Mouse (Mus musculus): ENCODE results near the gene Limd1.

Limd1 gene

GRCm38 (mm10) chr9:123481136-123481535, 2.6 kb downstream of the Limd1 start:
- DNase-seq (ENCODE audit: extremely low read depth, low read depth, low spot score), result no peak

GRCm38 (mm10) chr9:123483598-123483997, 5.1 kb downstream of the Limd1 start:
- DNase-seq (ENCODE audit: extremely low read depth, low read depth, low spot score), result no peak

GRCm38 (mm10) chr9:123484830-123485229, 6.3 kb downstream of the Limd1 start:
- no peak for DNase-seq (ENCODE audit: extremely low read depth, low read depth, low spot score)

GRCm38 (mm10) chr9:123485561-123485960, 7.1 kb downstream of the Limd1 start:
- DNase-seq (ENCODE audit: extremely low read depth, low read depth, low spot score), result no peak

- DNase-seq (ENCODE audit: extremely low read depth, low read depth, low spot score), result no peak
Observed at GRCm38 (mm10) chr9:123486635-123487034, 8.1 kb downstream of the Limd1 start.

GRCm38 (mm10) chr9:123489073-123489472, 10.6 kb downstream of the Limd1 start:
- no peak for DNase-seq (ENCODE audit: extremely low read depth, low read depth, low spot score)

- no peak for DNase-seq (ENCODE audit: extremely low read depth, low read depth, low spot score)
Observed at GRCm38 (mm10) chr9:123489727-123490343, 11.3 kb downstream of the Limd1 start.

- no peak for DNase-seq (ENCODE audit: extremely low read depth, low read depth, low spot score)
Observed at GRCm38 (mm10) chr9:123490930-123491329, 12.4 kb downstream of the Limd1 start.

GRCm38 (mm10) chr9:123491917-123492585, 13.5 kb downstream of the Limd1 start:
- DNase-seq (ENCODE audit: extremely low read depth, low read depth, low spot score), result no peak

- no peak for DNase-seq (ENCODE audit: extremely low read depth, low read depth, low spot score)
Observed at GRCm38 (mm10) chr9:123496665-123497064, 18.2 kb downstream of the Limd1 start.

GRCm38 (mm10) chr9:123497906-123498305, 19.4 kb downstream of the Limd1 start:
- DNase-seq (ENCODE audit: extremely low read depth, low read depth, low spot score), result no peak

GRCm38 (mm10) chr9:123500480-123500879, 22.0 kb downstream of the Limd1 start:
- DNase-seq (ENCODE audit: extremely low read depth, low read depth, low spot score), result no peak

GRCm38 (mm10) chr9:123503171-123503834, 24.8 kb downstream of the Limd1 start:
- no peak for DNase-seq (ENCODE audit: extremely low read depth, low read depth, low spot score)

GRCm38 (mm10) chr9:123504325-123504724, 25.8 kb downstream of the Limd1 start:
- DNase-seq (ENCODE audit: extremely low read depth, low read depth, low spot score), result peak; percentile 33

GRCm38 (mm10) chr9:123505598-123505997, 27.1 kb downstream of the Limd1 start:
- DNase-seq (ENCODE audit: extremely low read depth, low read depth, low spot score), result no peak

- DNase-seq (ENCODE audit: extremely low read depth, low read depth, low spot score), result no peak
Observed at GRCm38 (mm10) chr9:123506270-123507146, 28.0 kb downstream of the Limd1 start.

- no peak for DNase-seq (ENCODE audit: extremely low read depth, low read depth, low spot score)
Observed at GRCm38 (mm10) chr9:123507380-123507779, 28.9 kb downstream of the Limd1 start.

- DNase-seq (ENCODE audit: extremely low read depth, low read depth, low spot score), result no peak
Observed at GRCm38 (mm10) chr9:123508986-123509385, 30.5 kb downstream of the Limd1 start.

GRCm38 (mm10) chr9:123509638-123510604, 31.4 kb downstream of the Limd1 start:
- no peak for DNase-seq (ENCODE audit: extremely low read depth, low read depth, low spot score)

- no peak for DNase-seq (ENCODE audit: extremely low read depth, low read depth, low spot score)
Observed at GRCm38 (mm10) chr9:123510926-123511325, 32.4 kb downstream of the Limd1 start.
